Mouse (Mus musculus): ENCODE data around the gene Pard3.

The Pard3 gene

DNA sequence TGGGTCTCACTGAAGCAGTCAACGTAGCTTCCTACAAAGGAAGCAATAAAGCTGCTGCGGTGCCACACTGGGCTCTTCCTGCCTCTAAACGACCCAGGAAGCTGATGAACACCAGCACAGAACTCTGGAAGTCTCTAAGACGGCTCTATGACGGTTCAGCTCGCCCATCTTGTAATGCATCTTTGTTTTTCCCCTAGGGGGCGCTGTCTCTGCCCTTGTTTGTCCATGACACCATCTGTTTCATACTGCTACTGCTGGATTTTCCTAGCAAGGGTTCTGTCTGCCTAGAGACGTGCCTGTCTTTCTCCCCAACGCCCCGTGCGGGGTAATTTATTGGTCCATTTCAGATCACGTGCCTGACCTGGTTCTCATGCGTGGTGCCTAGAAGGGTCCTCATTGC is 188.3 kb downstream of the Pard3 start:
- DNase-seq, result no peak

DNA sequence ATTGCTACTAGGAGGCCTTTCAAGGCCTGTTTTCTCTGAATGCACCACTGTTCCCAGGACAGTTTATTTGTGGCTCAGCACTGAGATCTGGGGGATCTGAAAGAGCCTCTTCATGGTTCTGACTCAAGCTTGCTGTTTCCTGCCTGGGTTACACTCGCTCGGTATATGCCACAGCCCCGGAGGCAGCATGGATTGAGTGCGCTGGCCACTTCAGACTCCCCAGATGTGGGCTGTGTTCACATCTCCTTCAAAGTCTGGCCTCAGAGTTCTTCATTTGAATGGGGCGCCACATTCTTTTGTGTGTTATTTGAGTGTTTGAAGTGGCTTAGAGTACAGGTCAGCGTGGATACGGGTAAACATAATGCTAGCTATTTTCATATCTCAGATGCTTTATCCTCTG is 190.9 kb downstream of the Pard3 start:
- no peak for DNase-seq

DNA sequence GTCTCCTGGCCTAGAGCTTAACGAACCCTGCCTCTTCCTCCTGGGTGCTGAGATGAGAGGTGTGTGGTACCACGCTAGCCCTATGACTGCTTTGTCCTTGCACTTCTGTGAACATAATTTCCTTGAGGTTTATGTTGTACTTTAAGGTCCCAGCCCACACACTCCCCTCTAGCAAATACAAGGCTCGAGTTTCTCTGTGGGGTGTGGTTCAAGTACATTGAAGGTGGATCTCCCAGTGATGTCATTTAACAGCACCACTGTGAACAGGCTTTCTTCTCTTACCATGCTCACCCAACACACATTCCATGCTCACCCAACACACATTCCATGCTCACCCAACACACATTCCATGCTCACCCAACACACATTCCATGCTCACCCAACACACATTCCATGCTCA is 193.4 kb downstream of the Pard3 start:
- no peak for DNase-seq

DNA sequence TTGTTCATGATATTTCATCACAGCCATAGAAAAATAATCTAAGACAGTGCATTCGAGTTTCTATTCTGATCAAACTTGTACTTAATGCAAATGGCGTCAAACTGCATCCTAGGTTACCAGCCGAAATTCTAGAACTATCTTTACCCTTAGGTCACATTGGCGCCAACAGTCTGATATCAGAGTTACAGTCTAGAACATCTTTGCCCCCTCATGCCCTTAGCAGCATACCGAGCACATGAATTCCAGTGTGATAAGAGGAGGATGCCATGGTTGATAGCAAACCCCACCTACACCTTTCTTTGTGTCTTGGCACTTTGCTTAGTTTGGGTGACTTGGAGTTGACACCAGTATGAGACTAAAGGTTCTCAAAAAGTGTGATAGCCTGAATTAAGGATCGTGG is 197.4 kb downstream of the Pard3 start:
- no peak for DNase-seq

DNA sequence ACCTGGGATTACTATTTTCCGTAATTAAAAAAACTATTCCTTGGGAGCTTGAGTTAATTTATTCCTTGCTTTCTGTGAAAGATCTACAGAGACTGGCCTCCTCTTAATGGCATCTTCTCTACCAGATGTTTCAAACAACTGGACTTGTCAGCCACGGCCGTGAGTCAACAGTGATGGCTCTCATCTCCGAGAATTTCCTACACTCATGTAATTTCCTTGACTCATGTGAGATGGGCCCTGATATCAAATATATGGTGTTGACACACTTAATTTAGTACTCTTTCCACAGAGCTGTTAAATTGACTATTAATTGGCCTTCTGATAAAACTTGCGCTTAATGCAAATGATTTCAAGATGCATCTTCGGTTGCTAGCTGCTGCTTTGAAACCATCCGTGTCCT is 198.3 kb downstream of the Pard3 start:
- DNase-seq, result no peak

DNA sequence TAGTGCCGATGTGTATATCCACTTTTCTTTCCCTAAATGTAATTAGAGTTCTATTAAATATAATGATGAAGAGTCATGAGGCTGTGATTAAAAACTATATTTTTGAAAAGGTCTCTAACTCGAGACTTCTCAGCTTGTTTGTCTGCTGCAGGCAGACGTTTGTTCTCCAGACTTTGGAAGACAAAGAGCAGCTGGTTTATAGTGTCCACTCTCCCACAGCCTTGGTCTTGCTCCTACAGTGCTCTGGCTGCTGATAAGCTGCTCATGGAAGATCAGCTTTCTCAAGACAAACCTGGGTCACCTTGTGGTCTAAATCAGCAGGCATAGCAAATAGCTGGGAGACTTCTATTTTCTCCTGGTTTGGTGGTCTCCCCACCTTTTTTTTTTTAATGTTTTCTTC is 198.7 kb downstream of the Pard3 start:
- DNase-seq, result no peak

DNA sequence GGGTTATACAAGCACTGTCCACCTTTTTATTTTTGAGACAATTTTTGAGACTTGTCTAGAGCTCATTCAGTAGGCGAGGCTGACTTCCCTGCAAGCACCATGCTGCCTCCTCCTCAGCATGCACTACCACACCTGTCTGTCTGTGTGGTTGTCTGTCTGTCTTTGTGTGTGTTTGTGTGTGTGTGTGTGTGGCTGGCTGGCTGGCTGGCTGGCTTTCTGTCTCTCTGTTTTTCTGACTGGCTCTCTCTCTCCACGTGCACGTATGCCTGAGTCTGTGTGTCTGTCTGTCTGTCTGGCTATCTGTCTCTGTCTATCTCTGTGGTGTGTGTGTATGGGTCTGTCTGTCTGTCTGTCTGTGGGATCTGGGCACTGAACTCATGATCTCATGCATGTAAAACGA is 199.2 kb downstream of the Pard3 start:
- DNase-seq, result no peak

DNA sequence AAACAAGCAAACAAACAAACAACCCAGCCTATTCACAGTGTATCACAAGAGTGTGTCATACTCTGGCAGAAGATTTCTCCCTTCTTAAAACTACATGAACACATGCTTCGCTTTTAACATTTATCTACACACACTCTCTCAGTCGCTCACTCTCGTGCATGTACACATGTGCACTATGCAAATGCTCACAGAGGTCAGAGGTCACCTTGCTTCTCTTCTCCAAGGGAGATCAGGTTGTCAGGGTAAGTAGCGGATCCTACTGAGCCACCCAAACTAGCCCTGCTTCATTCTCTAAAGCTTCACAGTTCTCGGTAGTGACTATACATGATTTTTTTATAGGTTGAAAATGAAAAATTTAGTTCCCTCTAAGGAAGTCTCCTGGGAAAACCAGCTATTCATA is 199.8 kb downstream of the Pard3 start:
- no peak for DNase-seq

DNA sequence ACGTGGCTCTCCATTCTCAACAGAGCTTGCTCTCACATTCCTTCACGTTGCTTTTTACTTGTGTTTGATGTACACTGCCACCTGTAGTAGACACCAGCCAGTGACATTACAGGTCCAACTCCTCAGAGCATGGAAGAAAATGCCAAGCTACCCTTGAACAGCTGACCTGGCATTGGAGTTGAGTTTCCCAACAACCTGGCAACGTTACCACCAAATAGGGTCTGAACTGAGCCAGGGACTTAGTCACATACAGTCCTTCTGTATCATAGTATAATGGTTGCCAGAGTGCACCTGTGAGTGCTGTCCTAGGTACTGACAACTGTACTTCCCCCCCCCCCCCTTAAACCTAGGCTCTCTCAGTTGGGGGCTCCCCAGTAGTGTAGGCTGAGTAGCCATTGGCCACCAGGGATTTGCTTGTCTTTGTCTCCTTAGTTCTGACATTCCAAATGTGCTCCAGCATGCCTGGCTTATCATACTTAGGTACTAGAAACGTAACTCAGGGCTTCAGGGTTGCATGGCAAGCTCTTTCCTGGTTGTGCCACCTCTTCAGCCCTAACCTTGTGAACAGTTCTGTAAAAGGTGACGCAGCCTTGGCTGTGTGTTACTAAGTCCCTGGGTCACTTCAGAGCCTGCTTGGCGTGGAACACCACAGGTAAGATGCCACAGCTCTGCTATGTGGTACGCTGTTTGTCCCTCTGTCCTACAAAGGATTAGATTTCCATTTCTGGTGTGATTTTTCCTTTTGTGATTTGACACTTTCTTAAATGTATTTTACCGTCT is 201.2 kb downstream of the Pard3 start:
- no peak for DNase-seq

DNA sequence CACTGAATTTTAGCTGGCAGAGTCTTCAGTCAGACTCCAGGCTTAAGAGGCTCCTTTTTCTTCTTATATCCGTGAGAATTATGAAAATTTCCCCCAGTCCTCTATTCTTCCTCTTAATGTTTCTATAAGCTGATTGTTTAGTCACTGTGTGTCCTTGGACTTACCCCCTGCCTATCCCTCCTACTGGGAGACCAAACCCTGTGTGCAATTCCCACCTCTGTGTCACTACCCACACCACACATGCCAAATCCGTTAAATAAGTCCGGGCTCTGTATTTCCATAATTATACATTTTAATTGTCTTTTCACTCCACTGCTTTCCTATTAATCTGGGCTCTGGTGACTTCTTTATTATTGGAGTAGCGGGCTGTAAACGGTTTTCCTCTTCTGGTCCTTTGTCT is 203.1 kb downstream of the Pard3 start:
- DNase-seq, result no peak

DNA sequence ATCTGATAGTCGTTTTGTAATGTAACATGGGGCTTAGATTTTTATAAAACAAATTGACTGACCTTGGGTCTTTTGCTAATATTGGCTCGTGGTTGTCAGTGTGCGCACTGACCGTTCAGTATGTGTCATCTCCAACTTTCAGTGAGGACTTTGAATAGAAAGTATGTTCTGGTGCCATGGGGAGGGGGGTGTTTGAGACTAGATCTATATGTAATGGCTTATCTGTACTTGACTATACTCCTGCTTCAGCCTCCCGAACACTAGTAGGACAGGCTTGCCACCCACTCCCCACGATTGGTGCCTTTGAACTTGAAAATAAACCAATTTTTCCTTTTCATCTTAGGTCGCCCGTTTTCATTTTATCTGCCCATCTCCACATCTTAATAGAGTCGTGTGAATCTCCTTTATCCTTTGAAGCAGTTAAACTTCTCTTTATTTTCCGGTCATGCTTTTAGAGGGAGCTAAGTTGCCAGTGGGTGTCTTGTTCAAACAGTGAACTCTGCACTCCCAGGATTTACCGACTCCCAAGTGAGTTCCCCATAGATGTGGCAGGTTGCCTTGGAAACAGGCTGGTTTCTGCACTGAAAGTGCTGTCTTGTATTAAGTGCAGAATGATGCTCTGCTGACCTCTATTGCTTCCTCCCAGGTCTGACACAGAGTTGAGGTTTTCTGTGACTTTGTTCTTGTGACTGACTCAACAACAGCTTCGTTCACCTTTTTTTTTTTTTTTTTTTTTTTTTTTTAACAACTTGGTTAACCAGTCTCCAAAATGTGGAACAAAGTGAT is 204.7 kb downstream of the Pard3 start:
- no peak for DNase-seq

DNA sequence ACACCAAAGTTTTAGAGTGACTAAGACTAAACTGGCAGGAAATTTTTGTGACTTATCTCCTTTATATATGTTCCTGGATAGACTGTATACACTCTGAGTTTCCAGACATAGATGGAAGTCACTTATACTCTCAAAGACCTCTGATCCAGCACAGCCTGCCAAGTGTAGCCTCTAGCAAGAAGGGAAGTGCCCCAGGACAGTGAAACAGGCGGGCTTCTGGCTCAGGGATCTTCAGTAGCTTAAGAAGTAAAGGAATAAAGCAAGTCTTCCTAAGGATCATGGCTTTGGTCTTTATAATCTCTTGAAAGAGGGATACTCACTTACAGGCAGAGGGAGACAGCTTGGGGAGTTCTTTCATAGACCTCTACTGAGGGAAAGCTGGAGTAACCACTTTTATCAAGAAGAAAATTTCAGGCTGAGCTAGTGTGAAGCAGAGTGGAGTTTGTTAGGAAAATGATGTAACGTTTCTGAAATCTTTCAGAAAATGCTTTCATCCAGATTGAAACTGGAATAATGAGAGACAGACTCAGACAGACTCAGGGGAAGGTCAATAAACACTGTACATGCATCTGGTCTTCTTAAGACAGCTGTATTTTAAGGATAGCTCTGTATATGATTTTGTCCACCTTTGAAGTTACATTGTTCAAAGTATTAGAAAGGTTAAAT is 205.5 kb downstream of the Pard3 start:
- DNase-seq, result no peak

DNA sequence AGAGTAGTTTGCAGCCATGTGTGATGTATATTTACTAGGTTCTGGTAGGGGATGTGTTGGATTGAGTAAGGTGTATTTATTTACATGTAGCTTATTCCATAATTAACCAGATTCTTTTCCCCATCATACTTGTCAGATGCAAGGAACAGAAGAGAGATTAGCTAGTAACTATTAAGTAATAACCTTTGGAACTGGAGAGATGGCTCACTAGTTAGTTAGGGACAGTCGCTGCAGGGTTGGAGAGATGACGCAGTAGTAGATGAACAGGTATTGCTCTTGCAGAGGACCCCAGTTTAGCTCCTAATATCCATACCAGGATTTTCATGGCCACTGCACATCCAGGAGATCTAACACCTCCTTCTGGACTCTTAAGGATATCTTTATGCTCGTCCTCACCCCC is 207.5 kb downstream of the Pard3 start:
- no peak for DNase-seq

DNA sequence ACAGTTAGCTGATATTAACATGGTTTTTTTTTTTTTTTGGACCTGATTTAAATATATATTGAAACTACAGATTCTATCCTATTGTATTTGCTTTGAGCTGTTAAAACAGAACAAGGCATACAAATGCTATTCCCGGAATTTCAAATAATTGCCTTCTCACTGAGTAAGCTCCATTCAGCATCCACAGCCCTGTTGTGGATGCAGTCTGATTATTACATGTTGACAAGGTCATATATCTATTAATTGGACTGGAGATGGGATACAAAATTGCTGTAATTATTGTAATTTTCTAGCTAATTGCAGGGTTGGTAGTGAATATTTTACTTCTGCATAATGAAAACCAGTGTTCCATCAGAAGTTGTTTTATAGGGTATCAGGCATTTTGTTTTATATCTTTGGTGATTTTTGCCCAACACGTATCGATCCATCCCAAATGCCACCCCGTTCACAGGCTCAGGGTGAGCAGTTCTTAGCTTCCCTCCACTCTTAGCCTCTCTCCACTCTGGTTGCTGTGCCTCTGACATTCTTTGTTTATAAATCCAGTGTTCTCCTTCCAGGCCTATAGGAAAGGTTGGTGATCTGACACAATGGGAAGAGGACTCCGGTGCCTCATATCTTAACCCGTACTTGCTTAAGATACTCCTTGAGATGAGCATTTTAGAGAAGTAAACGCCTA is 216.7 kb downstream of the Pard3 start:
- no peak for DNase-seq

DNA sequence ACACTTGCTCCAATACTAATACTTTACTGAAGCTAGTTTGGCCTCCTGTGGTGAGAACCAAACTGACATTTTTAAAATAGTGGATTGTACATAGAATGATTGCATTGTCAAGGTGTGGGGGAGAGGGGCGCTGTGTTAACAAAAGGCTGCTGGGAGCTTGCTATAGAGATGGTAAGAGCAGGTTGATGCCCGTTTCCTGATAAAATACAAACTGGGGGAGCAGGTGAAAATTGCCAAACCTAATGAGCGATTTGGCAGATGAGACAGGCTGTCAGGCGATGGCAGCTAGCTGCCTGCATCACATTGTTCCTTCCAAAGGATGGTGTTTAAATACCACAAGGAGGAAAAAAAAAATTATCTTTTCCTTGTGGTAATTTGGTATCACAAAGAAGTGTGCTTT is 217.3 kb downstream of the Pard3 start:
- DNase-seq, result no peak

DNA sequence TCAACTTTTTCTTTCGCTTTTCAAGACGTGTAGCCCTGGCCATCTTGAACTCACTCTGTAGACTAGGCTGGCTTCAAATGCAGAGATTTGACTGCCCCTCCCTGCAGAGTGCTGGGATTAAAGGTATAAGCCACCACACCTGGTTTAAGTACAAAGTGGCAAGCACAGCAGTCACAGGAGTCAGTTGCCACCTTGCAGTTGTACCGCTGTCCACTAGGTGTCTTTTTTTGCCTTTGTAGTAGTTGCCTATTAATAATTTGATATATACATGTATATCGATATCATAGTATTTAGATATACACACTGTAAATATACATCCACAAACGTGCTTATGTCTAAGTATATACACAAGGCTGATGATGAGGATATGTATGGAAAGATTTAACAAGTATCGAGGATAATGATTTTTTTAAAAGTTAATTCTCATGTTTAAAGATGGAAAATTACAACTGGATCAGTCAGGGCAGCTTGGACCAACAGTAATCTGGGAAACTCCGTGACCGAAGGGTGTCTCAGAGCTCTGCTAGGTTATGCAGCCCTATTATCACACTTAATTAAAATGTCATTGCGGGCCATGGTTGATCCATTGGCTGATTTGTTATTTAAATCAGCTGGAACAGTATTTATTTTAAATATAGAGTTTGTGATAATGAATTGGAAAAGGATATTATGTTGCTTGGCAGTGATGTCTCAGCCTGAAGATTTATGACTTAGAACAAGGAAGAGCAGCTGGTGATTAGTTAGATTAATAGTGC is 220.9 kb downstream of the Pard3 start:
- no peak for DNase-seq

DNA sequence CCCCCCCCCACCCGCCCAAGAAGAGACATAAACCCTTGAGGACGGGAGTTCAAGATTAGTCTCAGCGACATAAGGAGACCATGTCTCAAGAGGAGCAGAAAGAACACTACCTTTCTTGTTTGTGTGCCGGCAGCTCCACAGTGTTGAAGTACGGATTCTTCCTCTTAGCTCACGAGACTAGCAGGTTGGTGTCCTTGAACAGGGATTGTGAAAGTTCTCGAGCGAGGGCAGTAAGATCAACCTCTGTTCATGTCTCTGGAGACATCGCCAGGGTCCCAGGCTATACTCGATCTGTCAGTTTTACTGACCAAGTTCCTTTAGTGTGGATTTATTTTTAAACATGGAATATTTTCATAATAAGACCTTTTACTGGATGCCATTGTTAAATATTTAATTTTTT is 224.1 kb downstream of the Pard3 start:
- DNase-seq, result no peak

DNA sequence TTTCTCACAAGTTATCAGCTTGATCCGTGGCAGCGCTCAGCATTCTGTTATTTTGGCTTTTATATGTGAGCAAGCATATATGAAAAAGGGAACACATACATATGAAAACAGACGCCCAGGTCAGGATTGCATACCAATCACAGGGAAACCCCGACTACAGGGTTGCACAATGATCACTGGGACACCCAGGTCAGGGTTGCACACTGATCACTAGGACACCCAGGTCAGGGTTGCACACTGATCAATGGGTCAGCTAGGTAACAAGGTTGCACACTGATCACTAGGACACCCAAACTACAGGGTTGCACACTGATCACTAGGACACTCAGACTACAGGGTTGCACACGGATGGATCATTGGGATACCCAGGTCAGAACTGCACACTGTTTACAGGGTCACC is 228.6 kb downstream of the Pard3 start:
- no peak for DNase-seq

DNA sequence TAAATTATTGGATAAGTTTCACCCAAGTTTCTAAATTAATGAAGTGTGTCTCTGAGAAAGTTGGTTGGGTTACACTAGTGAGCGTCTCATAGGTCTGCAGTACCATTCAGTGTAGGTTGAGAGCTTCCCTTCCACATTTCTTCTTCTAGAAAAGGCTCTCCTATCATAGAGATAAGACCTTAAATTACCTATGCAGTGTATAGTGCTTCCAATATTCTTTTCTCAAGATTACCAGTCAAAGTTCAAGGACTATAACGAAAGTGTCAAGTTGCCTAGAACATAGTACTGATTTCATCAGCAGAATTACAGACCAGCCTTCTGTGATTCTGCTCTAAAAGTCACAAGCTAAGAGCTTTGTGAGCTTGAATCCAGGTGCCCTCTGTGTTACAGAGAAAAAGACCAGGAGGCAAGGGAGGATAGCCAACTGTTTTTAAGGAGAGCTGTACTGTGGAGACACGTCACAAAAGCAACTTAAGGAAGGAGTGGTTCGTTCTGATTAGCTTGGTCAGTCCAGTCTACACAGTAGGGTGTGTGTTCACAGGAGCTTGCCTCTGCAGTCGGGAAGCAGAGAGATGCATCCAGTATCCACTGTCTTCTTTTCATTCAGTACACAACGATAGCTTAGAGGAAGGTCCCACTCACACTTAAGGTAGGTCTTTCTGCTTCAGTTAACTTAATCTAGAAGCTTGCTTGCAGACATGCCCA is 229.5 kb downstream of the Pard3 start:
- DNase-seq, result no peak

DNA sequence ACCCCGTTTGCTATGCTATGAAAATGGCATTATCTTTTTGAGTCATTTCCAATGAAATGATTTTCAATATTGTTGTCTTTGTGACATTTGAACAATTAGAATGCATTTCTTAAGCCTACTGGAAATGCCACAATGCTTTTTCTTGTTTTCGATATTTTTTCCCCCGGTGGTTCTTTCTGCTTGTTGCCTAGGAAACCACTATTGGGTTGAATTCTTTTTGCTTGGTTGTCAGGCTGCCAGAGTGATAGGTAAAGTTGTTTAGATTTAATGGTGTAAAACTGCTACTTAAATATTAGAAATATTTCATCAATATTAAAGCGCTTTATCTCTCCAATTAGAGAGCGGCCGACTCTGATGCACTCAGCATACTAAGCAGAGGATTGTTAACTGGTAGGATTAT is 230.4 kb downstream of the Pard3 start:
- DNase-seq, result no peak

DNA sequence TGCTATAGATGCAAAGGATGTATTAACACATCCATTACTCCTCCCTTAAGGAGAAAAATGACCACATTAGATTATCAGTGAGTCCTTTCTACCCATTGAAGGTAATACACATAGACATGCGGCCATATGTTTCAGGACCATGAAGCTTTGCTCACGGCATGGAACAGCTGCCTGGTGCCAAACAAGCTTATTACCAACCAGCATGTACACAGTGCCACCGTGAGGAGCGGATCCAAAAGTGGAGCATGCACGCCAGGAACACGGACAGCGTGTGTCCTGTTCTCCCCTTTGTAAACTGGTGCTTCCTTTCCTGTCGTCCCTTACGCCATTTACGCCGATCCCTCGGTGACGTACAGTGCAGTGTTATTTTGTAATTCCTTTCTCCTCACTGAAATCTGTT is 232.2 kb downstream of the Pard3 start:
- peak; percentile 79 for DNase-seq

DNA sequence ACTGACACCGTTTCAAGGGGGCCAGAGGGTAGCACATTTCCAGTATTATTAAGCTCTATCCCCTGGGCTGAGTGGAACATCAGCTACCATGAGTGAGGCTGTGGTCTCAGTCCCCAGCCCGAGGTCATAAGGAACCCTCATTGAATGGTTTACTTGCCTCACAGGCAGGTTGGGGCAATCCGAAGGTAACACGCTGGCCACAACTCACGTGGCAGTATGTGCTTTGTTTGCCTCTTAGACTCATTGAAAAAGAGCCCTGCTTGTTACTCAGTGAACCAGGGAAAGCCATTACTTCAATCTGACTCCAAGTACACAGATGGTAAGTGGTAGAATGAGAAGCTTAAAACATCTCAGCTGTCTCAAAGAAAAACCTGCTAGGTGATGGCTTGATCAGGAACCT is 236.8 kb downstream of the Pard3 start:
- no peak for DNase-seq
